Mouse (Mus musculus) liver (tissue): Measurements from ENCODE around the gene Narfl.

Source experiments
- DNase-seq: peaks from one replicate; pipeline ENCODE4 v3.0.0-alpha.2; 2020; ENCODE audit warnings: mixed read lengths

Narfl gene

DNA sequence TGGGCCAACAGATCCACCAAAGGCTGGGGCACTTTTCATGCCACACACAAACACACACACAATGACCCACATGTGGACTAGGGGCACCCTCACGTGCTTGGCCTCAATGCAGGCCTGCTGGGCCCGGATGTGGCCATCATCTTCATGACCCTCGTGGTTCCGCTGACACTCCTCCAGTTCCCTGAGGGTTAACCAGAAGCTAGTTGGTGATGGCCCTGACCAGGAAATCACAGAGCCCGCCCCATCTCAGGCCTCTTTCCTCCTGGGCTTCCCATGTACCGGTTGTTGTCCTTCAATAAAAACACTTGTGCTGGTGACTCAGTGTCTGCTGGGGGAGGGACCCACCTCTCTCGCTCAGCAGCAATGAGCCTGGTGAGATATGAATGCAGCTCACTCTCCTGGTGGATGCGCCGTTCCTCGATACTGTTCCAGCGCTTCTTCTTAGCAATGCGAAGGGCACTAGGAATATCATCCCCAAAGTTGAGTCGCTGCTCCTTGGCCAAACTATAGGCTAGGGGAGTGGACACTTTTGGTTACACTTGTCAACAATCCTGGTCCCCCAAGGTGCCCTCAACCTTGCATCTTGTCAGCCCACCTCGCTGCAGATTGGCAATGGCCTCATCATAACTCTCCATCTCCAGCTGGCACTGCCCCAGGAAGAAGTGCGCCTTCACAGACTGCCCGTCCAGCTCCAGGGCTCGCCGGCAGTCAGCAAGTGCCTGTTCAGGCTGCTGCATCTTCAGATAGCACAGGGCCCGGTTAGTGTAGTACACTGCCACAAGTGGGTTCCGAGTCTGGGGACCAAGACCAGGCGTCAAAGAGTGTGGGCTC, 58.1 kb downstream of the Narfl start:
- no peak for DNase-seq

DNA sequence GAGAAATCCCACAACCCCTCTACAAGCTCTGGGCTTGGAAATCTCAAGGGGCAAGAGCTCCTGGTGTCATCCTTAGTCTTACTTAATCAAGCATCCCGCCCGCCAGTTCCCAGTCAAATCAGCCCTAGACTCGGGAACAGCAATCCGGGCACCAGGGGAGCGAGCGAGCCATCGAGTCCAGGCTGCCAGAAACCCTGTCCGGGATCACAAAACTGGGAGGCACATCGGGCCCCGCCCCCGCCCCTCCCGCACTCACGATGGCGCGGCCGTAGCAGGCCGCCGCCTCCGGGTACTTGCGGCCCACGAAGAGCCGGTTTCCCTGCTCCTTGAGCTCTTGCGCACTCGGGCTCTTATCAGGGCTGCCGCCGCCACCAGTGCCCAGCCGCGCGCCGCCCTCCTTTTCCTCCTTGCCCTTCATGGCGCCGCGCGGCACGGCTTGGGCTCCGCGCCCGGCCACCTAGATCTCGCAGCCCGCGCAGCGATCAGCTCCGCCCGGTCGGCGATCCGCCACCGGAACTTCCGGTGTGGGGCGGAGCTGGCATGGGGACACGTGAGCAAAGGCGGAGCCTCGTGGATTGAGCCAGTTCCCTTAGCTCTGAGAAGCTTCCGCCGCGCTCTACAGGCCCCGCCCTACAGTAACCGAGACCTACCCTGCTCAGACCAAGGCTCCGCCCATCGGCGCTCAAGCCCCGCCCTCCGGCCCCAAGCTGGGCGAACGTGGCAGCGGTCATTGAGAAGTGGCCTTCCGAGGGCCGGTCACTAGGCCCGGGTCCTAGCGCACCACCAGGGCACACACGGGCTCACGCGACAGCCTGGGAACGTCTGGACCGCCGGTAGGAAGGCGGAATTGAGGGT, 59.1 kb downstream of the Narfl start:
- DNase-seq = peak; percentile 100
